Mouse (Mus musculus) olfactory bulb, adult 2 months (tissue): ENCODE results near the gene Rasa4.

Experiments
- CTCF ChIP-seq: fragments of 200-500 bp; IDR thresholded peaks from 2 replicates; pipeline ENCODE4 v1.5.1; 2012; ENCODE audit warnings: low read depth, mild to moderate bottlenecking, low read length, moderate library complexity; ENCODE audit not compliant: insufficient read depth
- POLR2A ChIP-seq: fragments of 200-500 bp; IDR thresholded peaks from 2 replicates; pipeline ENCODE4 v1.6.1; 2012; ENCODE audit warnings: mild to moderate bottlenecking, low read depth, low read length, moderate library complexity; ENCODE audit not compliant: insufficient read depth

DNA sequence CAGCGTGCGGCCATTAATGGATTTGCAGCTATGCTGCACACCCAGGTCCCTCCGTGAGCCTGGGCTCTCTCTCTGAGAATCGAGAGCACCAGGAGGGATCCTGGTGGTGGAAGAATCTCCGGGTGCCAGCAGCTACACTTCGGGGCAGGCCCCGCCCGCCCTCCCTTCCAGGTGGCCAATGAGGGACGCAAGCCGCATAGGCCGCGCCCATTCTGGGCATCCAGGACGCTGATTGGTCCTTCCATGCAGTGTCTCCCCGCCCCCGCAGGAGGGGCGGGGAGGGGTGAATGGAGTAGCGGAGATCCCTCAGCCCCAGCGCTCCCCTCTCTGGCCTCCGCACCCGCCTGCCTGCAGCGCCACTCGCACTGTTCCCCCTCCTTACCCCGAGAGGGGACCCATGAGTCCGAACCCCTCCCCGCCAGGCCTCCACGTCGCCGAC is at the start of gene Rasa4:
- no peak for TF ChIP-seq CTCF
- no peak for TF ChIP-seq POLR2A
